Mouse (Mus musculus) hematopoietic multipotent progenitor cell, adult 10-12 weeks (in vitro differentiated cells): Measurements from ENCODE around the gene Gm6358. TPM values are rescaled to one million over a fixed set of nuclear protein-coding genes. Genes with fewer than 3 reads are reported as not detected.

Source experiments
- polyA plus RNA-seq: library from polyadenylated mRNA; stranded (reverse); fragments of >175 nt; gene quantifications from 2 replicates; pipeline ENCODE4 v1.2.3, GENCODE M21; 2012; ENCODE audit warnings: low replicate concordance

Gm6358 gene
- not detected in 2 replicates for polyA plus RNA-seq

GRCm38 (mm10) chr16:89140551-89140950, at the start of gene Gm6358:
Gm6358 (plus strand) TSS chr16:89140851.

DNA sequence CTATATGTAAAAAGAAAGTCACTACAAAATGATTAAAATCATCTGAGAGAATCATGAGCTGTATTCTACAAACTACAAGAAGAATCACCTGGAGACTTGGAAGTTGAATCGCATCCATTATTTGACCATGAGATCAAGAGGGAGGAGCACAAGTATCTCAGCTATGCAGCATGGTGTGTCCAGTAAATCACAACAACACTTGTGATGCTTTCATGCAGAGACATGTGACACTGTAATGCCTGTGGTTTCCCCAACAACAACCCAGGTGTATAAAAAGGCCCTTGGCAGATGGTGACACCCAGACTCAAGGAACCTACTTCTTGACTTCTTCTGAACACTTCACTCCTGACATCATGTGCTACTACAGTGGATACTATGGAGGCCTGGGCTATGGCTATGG, 10.1 kb downstream of the Gm6358 start, which contains the start of gene Gm10061:
Gene Gm10061 (plus strand): TSS at position 301 of the 400 bp plus-strand sequence.

DNA sequence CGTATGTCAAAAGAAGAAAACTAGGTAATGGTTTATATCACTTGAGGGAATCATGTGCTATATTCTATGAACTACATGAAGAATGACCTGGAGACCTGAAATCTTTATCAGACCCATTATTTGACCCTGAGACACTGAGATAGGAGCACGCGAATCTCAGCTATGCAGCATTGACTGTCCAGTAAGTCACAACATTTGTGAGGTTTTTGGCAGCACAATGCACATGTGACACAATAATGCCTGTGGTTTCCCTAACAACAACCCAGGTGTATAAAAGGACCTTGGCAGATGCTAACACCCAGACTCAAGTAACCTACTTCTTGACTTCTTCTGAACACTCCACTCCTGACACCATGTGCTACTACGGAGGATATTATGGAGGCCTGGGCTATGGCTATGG, 17.0 kb downstream of the Gm6358 start, which contains the start of gene Gm9789:
Gene Gm9789 (plus strand): TSS at position 301 of the 400 bp plus-strand sequence.

GRCm38 (mm10) chr16:89169190-89169589, 28.5 kb downstream of the Gm6358 start, which contains the start of gene Gm7735:
Gm7735 (plus strand) TSS chr16:89169490.

DNA sequence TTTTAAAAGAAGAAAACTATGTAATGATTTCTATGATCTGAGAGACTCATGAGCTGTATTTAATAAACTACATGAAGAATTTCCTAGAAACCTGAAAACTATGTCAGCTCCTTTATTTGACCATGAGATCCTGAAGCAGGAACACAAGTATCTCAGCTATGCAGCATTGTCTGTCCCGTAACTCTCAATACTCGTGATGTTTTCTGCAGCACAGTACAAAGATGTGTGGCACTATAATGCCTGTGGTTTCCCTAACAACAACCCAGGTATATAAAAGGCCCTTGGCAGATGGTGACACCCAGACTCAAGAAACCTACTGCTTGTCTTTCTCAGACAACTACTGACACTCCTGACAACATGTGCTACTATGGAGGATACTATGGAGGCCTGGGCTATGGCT, 33.8 kb downstream of the Gm6358 start, which contains the start of gene 1110057P08Rik:
Gene 1110057P08Rik (plus strand): TSS at position 301 of the 400 bp plus-strand sequence.

Other genes with a start within 250 kb of the Gm6358 start
- not detected in 2 replicates for gene Krtap19-5, start 244.4 kb upstream of the Gm6358 start, polyA plus RNA-seq
- gene Krtap19-9b, start 208.6 kb upstream of the Gm6358 start, polyA plus RNA-seq = not detected in 2 replicates
- gene Krtap16-3, start 178.0 kb upstream of the Gm6358 start, polyA plus RNA-seq = not detected in 2 replicates
- gene Krtap22-2, start 130.1 kb upstream of the Gm6358 start, polyA plus RNA-seq = not detected in 2 replicates
- gene Gm10229, start 125.6 kb upstream of the Gm6358 start, polyA plus RNA-seq = not detected in 2 replicates
- not detected in 2 replicates for gene Krtap6-1, start 109.2 kb upstream of the Gm6358 start, polyA plus RNA-seq
- gene Gm10228, start 99.4 kb upstream of the Gm6358 start, polyA plus RNA-seq = not detected in 2 replicates
- not detected in 2 replicates for gene Krtap6-5, start 93.0 kb upstream of the Gm6358 start, polyA plus RNA-seq
- not detected in 2 replicates for gene 1110025L11Rik, start 76.8 kb upstream of the Gm6358 start, polyA plus RNA-seq
- not detected in 2 replicates for gene Krtap6-3, start 56.8 kb upstream of the Gm6358 start, polyA plus RNA-seq
- not detected in 2 replicates for gene Gm10061, start 10.2 kb downstream of the Gm6358 start, polyA plus RNA-seq
- not detected in 2 replicates for gene Gm9789, start 17.1 kb downstream of the Gm6358 start, polyA plus RNA-seq
- gene Gm7735, start 28.6 kb downstream of the Gm6358 start, polyA plus RNA-seq = not detected in 2 replicates
- gene 1110057P08Rik, start 33.9 kb downstream of the Gm6358 start, polyA plus RNA-seq = not detected in 2 replicates
- gene Krtap20-2, start 65.0 kb downstream of the Gm6358 start, polyA plus RNA-seq = not detected in 2 replicates